Mouse (Mus musculus): Measurements from ENCODE around the gene Mindy4b-ps.
A peak's percentile ranks its signal among the peaks of the same experiment; 100 is the strongest.
"Not testable (repeated sequence)": the region's sequence is repeated elsewhere in the genome, so short reads cannot be mapped to it uniquely, and the experiment has no call there.

The Mindy4b-ps gene

DNA sequence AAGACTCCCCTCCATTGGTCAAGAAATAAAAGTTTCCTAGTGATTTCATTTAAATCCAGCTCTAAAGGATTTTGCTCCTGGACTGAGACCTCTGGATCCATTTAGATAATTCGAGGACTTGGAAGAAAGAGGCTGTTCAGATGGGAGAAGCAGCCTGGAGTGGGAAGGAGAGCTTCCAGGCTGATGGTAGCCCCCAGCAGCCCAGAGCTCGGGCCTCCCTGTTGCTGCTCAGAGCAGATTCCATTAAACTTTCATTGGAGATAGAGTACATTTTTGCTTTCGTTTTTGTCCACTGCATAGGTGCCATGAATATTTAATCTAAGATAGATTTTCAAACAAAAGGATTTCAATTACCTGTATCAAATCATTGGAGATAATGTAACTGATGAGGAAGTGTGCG is at the start of gene Mindy4b-ps:
Gene Mindy4b-ps, minus strand, starts transcription at position 101 of the 400 bp plus-strand sequence.
- no peak for DNase-seq

DNA sequence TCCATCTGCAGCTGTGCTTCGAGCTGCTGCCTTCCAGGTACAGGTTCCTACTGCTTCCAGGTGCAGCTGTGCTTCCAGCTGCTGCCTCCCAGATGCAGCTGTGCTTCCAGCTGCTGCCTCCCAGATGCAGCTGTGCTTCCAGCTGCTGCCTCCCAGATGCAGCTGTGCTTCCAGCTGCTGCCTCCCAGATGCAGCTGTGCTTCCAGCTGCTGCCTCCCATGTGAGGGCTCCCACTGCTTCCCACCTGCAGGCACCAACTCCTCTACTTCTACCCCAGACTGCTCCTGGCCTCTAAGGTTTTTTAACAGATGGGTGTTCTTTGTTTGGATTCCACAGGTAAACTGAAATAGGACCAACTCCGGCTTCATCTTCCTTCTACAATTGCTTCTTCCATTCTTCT is 49.8 kb upstream of the Mindy4b-ps start:
- DNase-seq: not testable (repeated sequence)

DNA sequence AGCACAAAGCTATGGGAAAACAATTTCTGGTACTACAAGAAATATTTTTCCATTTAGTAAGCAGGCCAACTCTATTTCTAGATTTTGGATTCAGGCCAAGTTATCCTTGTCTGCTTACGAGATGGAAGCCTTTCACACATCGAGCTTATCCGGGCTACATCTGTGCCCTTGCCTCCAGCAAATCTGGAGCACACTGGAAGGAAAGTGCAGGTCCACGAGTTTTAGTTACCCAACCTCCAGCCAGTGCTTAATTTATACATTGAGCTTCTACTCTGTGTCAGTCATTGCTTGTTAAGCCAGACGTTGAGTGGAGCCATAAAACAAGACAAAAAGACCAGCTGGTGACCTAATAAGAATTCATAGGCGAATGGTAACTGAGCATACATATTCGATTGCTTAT is 43.6 kb upstream of the Mindy4b-ps start:
- no peak for DNase-seq

- no peak for DNase-seq
Observed at GRCm38 (mm10) chr3:58862976-58863375, 40.9 kb upstream of the Mindy4b-ps start.

GRCm38 (mm10) chr3:58843415-58843814 is 21.3 kb upstream of the Mindy4b-ps start:
- no peak for DNase-seq

- DNase-seq: no peak
Observed at GRCm38 (mm10) chr3:58833442-58834160, 11.5 kb upstream of the Mindy4b-ps start.

DNA sequence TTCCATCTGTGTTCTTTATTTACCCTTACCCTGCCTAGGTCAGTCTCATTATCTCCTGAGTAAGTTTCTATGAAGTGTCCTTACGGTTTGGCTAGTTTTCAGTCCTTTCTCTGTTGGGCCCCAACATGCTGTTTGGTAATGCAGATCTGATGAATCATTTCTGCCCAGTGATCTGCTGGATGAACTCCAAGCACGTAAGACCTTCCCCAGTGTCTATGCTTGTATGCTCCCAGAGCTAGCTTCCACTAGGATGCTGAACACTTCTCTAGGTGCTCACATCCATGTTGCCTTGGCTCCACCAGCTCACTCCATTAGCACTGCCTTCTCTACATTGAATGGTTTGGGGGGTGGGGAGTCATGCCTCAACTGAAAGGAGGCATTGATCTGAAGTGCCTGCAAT is 10.8 kb upstream of the Mindy4b-ps start:
- DNase-seq: no peak

- no peak for DNase-seq
Observed at GRCm38 (mm10) chr3:58831586-58831985, 9.5 kb upstream of the Mindy4b-ps start.

GRCm38 (mm10) chr3:58829926-58830325 is 7.8 kb upstream of the Mindy4b-ps start:
- DNase-seq: no peak

DNA sequence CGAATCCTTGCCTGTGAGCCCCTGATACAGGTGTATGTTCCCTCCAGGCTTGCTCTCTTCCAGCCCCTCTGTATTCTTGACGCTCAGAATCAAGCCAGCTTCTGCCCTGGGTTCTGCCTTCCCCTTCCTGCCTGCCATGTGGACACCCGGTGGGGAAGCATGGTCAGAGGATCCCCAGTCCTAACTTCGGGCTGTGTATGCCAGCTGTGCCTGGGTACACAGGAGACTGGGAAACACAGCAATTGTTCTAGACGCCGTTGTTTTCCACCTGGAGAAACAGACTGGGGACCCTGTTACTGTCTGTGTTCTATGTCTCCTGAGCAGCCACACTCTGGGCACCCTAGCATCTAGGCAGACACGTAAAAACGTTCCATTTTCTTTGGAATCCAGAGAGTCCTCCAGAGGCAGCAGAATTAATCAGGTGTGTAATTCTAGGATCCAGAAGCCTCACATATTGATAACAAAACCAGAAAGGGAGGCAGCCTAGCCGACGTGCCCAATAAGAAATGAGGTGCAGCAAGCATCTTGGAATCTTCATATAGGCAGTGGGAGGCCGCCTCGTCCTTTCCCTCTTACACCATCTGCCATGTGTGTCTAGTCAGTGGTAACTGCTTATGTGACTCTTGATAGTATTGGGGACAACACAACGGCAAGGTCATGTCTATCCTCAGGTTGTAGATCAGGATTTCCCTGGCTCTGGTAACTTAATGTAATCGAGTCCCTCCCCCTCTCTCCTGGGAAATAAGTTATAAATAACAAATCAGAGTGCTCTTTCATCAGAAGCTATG is 6.4 kb upstream of the Mindy4b-ps start:
- DNase-seq: no peak

DNA sequence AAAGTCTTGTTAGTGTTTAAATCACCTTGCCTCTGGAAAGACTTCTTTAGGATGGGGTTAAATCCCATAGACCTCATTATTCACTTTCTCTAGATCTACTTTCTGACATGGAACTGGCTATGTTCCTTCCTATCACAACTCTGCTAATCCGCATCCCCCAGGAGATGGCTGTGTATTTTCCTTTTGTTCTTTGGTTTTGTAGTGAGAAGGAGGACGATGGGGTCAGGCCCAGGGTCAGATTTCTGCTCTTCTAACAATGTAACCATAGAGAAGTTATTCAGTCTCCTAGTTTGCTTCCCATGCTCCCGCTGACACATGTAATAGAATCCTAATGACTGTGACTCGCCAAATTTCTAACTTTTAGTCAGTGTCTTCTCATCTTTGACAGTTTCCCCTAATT is 4.2 kb upstream of the Mindy4b-ps start:
- no peak for DNase-seq

DNA sequence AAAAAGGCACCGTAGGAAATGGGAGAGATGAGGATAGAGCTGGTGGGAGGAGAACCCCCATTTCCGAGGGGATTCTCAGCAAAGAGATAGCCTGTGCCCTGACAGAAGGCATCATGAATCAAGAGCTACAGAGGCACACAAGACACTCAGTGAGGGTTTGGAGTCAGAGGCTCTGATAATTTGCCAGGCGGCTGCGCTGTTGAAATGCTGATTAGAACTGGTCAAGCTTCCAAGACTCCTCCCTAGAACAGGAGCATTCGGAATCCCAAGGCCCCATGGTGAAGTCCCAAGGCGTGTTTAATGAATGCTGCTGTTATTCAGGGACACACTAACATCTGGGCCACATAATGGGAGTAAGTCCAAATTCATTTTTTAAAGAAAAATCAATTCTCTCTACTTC is 4.8 kb downstream of the Mindy4b-ps start:
- no peak for DNase-seq

GRCm38 (mm10) chr3:58814191-58814590 is 7.9 kb downstream of the Mindy4b-ps start:
- DNase-seq: no peak

GRCm38 (mm10) chr3:58810353-58810752 is 11.8 kb downstream of the Mindy4b-ps start:
- DNase-seq: no peak

GRCm38 (mm10) chr3:58809111-58809915 is 12.8 kb downstream of the Mindy4b-ps start:
- DNase-seq: no peak

GRCm38 (mm10) chr3:58808636-58809035 is 13.5 kb downstream of the Mindy4b-ps start:
- DNase-seq: no peak

DNA sequence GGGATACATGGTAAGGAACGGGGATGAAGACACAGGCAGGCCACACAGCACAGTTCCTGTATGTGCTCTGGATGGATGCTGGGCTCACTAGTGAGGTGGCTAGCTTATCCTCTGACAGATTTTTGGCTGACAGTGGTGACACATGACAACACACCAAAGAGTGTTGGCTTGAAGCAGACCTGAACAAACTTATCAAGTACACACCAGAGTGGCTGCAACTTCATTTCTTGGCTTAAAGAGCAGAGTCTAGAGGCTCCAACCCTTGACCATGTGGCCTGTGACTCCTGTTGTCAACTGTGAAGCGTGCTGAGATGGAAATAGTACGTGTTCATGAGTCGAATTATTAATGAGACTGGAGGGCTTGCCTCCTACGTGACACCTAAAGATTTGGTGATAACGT is 17.4 kb downstream of the Mindy4b-ps start:
- no peak for DNase-seq

DNA sequence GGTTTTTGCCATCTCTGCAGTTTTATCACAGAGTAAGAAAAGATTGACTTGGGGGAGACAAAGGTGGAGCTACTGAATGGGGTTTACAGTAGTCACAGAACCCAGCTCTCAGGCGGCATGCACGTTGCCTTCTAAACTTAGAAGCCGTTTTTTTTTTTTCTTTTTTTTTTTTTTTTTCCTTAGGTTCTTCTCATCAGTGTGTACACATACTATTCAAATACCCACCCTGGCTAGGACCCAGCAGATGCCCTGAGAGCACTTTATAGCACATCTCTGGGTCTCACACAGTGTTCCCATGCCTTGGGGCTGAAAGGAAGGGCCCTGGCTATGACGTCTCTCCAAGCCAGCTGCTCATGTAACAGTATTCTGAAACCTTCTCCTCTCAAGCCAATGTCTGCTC is 23.4 kb downstream of the Mindy4b-ps start:
- DNase-seq: no peak

DNA sequence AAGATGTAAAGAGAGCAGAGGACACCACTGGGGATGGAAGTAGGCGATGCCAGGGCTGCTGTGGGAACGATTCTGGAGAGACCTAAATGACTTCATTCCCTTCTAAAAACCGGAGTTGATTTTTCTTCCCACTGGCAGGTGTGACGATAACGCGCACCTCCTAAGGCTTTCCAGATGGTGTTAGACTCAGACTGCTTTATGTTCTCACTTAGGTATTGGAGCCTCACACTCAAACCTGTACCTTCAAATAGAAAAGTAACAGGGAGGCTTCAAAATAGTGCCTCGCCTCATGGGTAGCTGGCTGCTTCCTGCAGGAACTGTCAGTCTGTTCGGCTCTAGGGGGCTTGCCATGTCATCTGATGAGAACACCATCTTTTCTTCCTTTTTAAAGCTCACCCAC is 23.9 kb downstream of the Mindy4b-ps start:
- DNase-seq: no peak

- DNase-seq: no peak
Observed at GRCm38 (mm10) chr3:58789473-58789872, 32.6 kb downstream of the Mindy4b-ps start.

DNA sequence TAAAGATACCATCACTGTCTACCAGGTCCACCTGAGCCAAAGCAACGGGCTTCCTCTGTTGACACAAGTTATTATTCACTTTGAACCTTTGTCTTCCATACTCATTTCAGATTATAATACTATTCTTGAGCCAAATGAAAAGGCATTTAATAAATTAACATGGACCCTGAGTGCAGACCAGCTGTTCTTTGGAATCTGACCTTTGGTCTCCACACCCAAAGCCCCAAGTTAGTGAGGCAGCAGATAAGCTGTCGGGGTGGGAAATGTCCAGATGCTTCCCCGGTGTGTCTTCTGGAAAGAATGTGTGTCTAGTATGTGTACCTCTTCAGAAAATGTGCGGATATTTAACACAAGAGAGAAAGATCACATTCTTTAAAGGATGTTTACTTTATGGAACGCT is 33.1 kb downstream of the Mindy4b-ps start:
- DNase-seq: no peak

- DNase-seq: no peak
Observed at GRCm38 (mm10) chr3:58786470-58786869, 35.6 kb downstream of the Mindy4b-ps start.

DNA sequence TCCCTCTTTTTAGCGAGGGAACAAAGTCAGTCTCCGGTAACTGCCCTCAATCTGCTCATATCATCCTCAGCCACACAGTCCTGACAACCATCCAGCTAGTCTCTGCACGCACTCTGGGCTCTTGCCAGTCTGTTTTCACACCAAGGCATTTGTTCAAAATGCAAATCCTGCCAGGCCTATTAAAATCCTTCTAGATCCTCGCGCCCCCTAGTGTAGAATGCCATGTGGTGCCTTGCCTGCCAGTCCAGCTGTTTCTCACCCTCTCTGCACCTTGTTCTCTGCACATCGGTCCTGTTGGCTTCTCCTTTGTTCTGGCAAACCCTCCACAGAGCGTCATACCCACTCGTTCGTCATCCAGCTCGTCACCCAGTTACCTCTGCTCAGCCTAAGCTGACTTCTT is 36.2 kb downstream of the Mindy4b-ps start:
- peak; percentile 19 to 32 for DNase-seq

Measured in thymus, postnatal 36 days (tissue).